Mouse (Mus musculus) liver, embryonic 14.5 days (tissue): ENCODE results near the gene Capn2. TPM values are rescaled to one million over a fixed set of nuclear protein-coding genes. Genes with fewer than 3 reads are reported as not detected.
A peak's percentile ranks its signal among the peaks of the same experiment; 100 is the strongest.

Source experiments
- ATAC-seq: fragments of 200-750 bp; cut with Nextera tagmentation; 2 replicates; pipeline ENCODE4 v1.8.0; 2017; ENCODE audit warnings: moderate number of reproducible peaks, mild to moderate bottlenecking, moderate library complexity; ENCODE audit not compliant: insufficient read depth
- DNase-seq, 3 experiments: peaks; one replicate each; pipeline ENCODE4 v3.0.0-alpha.2; 2012 to 2013; ENCODE audit warnings: low read depth in 3 of 3, low spot score in 3 of 3
- H3K27ac ChIP-seq: fragments of 300-500 bp; sonication (generic); 2 replicates; pipeline ENCODE4 v1.5.1; 2014; ENCODE audit warnings: moderate library complexity, mild to moderate bottlenecking, control low read depth, inconsistent platforms
- H3K27me3 ChIP-seq: fragments of 300-500 bp; sonication (generic); 2 replicates; pipeline ENCODE4 v1.6.1; 2014; ENCODE audit warnings: mild to moderate bottlenecking, low read length, moderate library complexity; ENCODE audit not compliant: control insufficient read depth, insufficient read depth
- H3K36me3 ChIP-seq: fragments of 300-500 bp; sonication (generic); replicated peaks from 2 replicates; pipeline ENCODE4 v1.6.1; 2014; ENCODE audit warnings: low read depth; ENCODE audit not compliant: control insufficient read depth, insufficient read depth
- H3K4me1 ChIP-seq, 2 experiments: fragments of 200-500 bp in 1 of 2; fragments of 300-500 bp in 1 of 2; sonication (generic) in 1 of 2; replicated peaks; 2 replicates each; pipeline ENCODE4 v1.6.1; 2012 to 2014; ENCODE audit warnings: antibody characterized with exemption in 1 of 2, inconsistent platforms in 1 of 2, low read length in 1 of 2; ENCODE audit not compliant: control insufficient read depth in 2 of 2, insufficient read depth in 2 of 2
- H3K4me2 ChIP-seq: fragments of 300-500 bp; sonication (generic); 2 replicates; pipeline ENCODE4 v1.6.1; 2014; ENCODE audit warnings: low read depth, mild to moderate bottlenecking, control low read depth, moderate library complexity
- H3K4me3 ChIP-seq, 2 experiments: fragments of 200-500 bp in 1 of 2; fragments of 300-500 bp in 1 of 2; sonication (generic) in 1 of 2; 2 replicates each; pipeline ENCODE4 v1.5.1; 2012 to 2014; ENCODE audit warnings: low read depth in 2 of 2, low read length in 2 of 2, mild to moderate bottlenecking in 2 of 2, control low read depth in 1 of 2, inconsistent platforms in 1 of 2, moderate library complexity in 1 of 2; ENCODE audit not compliant: insufficient read depth in 1 of 2
- H3K9ac ChIP-seq: fragments of 300-500 bp; sonication (generic); replicated peaks from 2 replicates; pipeline ENCODE4 v1.6.1; 2014; ENCODE audit warnings: mild to moderate bottlenecking, control low read depth, moderate library complexity
- H3K9me3 ChIP-seq: fragments of 300-500 bp; sonication (generic); 2 replicates; pipeline ENCODE4 v1.6.1; 2016; ENCODE audit warnings: low read length, mixed read lengths; ENCODE audit not compliant: control insufficient read depth
- CTCF ChIP-seq: IDR thresholded peaks from 2 replicates; pipeline ENCODE4 v1.5.1; 2016; ENCODE audit warnings: antibody characterized with exemption, low read depth, control low read depth
- EP300 ChIP-seq: IDR thresholded peaks from 2 replicates; pipeline ENCODE4 v1.6.1; 2016; ENCODE audit warnings: antibody characterized with exemption, low read depth
- WGBS: fragments of 180-500 bp; shearing (Covaris S2); extraction: QIAGEN DNeasy Blood & Tissue Kit; methylation state at CpG from one replicate; pipeline ENCODE4 v1.1.7; 2014; ENCODE audit not compliant: insufficient replicate concordance; 5-methylcytosine and 5-hydroxymethylcytosine counted together
- polyA plus RNA-seq, 2 experiments: library from polyadenylated mRNA; depleted of rRNA in 1 of 2; stranded (reverse) in 1 of 2; unstranded in 1 of 2; fragments of >200 nt; fragmentation: Nextera tagmentation in 1 of 2; extraction: Ambion mirVana in 1 of 2; gene quantifications; 2 replicates each; pipeline versions ENCODE4 v1.2.1 to v1.2.3; 2012 to 2014

The Capn2 gene
- polyA plus RNA-seq, 2 experiments: 9.8 to 13.6 TPM

DNA sequence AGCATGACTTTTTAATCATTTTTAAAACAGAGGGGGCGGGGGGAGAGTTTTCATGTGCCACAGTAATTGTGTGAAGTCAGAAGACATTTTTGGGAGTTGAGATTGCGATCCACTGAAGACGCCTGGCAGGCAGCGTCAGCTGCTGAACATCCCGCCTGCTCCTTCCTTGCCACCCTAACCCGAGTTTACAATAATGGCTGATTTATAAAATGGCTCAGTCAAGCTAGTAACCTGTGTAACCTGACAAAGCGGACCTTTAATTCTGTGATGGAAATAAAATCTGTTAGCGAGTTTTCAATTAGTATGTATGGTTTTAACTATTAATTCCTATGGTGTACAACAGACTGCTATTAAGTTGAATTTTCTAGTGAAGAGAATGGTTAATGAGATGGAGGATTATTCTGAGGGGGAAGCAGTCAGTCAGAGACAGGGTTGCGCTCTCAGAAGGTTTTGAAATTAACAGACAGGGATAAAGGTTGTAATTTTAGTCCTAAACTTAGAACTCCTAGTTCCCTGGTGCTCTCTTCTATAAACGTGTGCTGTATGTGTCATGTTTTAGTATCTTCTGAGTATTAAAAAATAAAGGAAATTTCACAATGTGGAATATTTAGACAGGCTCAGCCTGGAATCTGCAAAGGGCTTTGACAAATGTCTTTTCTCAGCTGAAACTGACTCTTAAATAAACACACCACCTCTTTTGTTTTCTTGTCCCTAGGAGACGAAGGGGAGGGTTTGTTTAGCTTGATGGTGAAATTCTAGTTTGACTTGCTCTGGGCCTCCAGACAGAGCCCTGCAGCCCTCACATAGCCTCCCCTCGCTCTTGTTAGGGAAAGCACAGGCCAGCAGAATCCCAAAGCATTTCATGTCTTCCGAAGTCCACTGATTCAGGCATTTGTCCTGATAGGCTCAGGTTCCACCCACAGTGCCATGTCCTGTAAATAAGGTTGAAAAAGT is 56.8 kb downstream of the Capn2 start:
- DNase-seq (peak in 1 of 3 experiments; percentile 17), ATAC-seq (peak; percentile 52; the same call in 1 of the 2 replicates)
- Histone ChIP-seq H3K4me3 (no peak overlapping the region), H3K27ac (no peak overlapping the region), H3K9me3 (no peaks in the 10 kb centered on the region), H3K9ac (no peak overlapping the region), H3K4me1 (peaks cover 0 to 11% of the 10 kb centered on the region in 2 experiments; a peak in 1 of 4 replicates), H3K27me3 (no peaks in the 10 kb centered on the region), H3K36me3 (no peaks in the 10 kb centered on the region), H3K4me2 (no peak overlapping the region)
- TF ChIP-seq EP300 (no peak), CTCF (no peak)
- 68% methylated on average over 13 of the region's 13 CpGs for WGBS

DNA sequence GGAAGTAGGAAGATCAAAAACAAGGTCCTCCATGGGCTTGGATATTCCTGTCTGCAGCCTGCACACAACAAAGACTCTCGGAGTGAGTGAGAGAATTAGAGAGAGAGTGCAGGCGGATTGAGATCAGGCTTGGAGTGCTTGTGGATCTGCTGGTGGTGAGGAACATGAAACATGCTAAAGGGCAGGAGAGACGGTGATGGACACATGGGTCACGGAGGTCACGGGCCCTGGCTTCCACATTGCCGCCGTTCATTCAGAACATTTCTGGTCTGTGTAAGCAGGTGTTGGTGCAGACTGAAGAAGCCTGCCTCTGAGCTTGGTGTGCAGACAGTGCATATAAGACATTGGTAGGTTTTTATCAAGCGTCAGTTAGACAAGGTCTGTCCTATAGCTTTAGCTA is 58.0 kb downstream of the Capn2 start:
- no peak overlapping the region for H3K9ac ChIP-seq
- H3K36me3 ChIP-seq: no peaks in the 10 kb centered on the region
- H3K27me3 ChIP-seq: no peaks in the 10 kb centered on the region
- ATAC-seq: no peak
- no peaks in the 10 kb centered on the region for H3K9me3 ChIP-seq
- 76% methylated on average over 8 of the region's 8 CpGs for WGBS
- no peak overlapping the region for H3K4me2 ChIP-seq
- no peak for DNase-seq
- no peak overlapping the region for H3K27ac ChIP-seq
- TF ChIP-seq CTCF (no peak), EP300 (no peak)
- H3K4me1 ChIP-seq: peaks cover 0 to 11% of the 10 kb centered on the region in 2 experiments; a peak in 1 of 4 replicates
- H3K4me3 ChIP-seq: no peak overlapping the region

DNA sequence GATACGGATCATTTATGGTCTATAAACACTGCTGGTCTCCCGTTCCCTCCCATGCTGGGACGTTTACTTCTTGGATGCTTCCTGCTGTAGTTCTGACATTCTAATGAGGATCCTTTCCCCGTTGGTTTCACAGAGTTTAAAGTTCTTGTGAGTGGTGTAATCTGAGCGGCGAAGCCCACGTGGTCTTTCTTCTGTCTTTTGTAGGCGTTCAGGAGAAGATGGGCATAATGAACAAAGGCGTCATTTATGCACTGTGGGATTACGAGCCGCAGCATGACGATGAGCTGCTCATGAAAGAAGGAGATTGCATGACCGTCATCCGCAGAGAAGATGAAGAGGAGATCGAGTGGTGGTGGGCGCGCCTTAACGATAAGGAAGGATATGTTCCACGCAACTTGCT is 58.9 kb downstream of the Capn2 start:
- DNase-seq (no peak), ATAC-seq (no peak)
- peaks cover 0 to 11% of the 10 kb centered on the region in 2 experiments; a peak in 1 of 4 replicates for H3K4me1 ChIP-seq
- no peak for TF ChIP-seq EP300
- TF ChIP-seq CTCF: no peak
- no peaks in the 10 kb centered on the region for H3K27me3 ChIP-seq
- H3K27ac ChIP-seq: no peak overlapping the region
- no peak overlapping the region for H3K9ac ChIP-seq
- H3K4me2 ChIP-seq: no peak overlapping the region
- WGBS: 84% methylated on average over 19 of the region's 19 CpGs
- H3K9me3 ChIP-seq: no peaks in the 10 kb centered on the region
- H3K4me3 ChIP-seq: no peak overlapping the region
- no peaks in the 10 kb centered on the region; the same call in 1 of the 2 replicates for H3K36me3 ChIP-seq

DNA sequence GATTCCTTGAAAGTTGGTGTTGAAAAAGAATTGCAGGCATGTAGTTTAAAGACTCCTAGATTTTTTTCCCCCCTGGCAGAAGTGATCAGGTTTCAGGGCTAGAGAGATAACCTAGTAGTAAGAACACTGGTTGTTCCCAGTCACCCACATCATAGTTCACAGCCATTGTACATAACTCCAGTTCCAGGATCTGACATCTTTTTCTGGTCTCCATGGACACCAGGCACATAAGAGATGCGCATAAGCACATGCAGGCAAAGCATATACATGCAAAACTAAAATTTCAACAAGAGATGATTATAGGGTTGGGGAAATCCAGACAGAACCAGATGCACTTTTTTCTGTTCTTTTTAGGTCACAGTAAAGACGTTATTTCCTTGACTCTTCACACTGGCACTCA is 62.3 kb downstream of the Capn2 start:
- ATAC-seq: no peak
- 72% methylated on average over 2 of the region's 2 CpGs for WGBS
- Histone ChIP-seq H3K4me3 (no peak overlapping the region), H3K9ac (no peak overlapping the region), H3K27ac (no peak overlapping the region), H3K36me3 (no peaks in the 10 kb centered on the region; the same call in 1 of the 2 replicates), H3K4me1 (0 out of 4 replicates have a peak, but pooled peaks cover 0 to 4% of the 10 kb centered on the region in 2 experiments), H3K27me3 (no peaks in the 10 kb centered on the region), H3K9me3 (no peaks in the 10 kb centered on the region), H3K4me2 (no peak overlapping the region)
- no peak for DNase-seq
- no peak for TF ChIP-seq CTCF
- no peak for TF ChIP-seq EP300

DNA sequence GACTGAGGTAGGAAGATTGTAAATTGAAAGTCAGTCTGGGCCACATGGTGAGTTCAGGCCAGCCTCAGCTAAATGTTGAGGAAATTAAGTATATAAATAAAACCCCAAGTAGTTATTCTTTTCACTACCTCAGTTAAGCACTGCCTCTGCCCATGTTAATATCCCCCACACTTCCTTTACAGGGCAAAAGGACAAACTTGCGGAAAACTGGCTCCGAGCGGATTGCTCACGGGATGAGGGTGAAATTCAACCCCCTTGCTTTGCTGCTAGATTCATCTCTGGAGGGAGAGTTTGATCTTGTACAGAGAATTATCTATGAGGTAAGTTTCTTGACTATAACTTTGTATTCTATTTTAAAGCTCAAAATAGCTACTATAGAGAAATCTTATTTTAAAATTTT is 64.9 kb downstream of the Capn2 start:
- Histone ChIP-seq H3K9ac (no peak overlapping the region), H3K4me3 (no peak overlapping the region), H3K27me3 (no peaks in the 10 kb centered on the region), H3K36me3 (peaks cover 6% of the 10 kb centered on the region; the same call in 1 of the 2 replicates), H3K27ac (no peak overlapping the region), H3K4me1 (no peaks in the 10 kb centered on the region), H3K9me3 (no peaks in the 10 kb centered on the region), H3K4me2 (no peak overlapping the region)
- DNase-seq: no peak
- no peak for TF ChIP-seq EP300
- whole genome bisulfite sequencing: 79% methylated on average over 4 of the region's 4 CpGs
- ATAC-seq: no peak
